Mouse (Mus musculus) adrenal gland, postnatal 0 days (tissue): ENCODE measurements around the gene H2-Oa. TPM values are rescaled to one million over a fixed set of nuclear protein-coding genes. Genes with fewer than 3 reads are reported as not detected.

ENCODE experiments used
- polyA plus RNA-seq: library from polyadenylated mRNA; unstranded; fragments of >200 nt; fragmentation: Nextera tagmentation; extraction: Ambion mirVana; gene quantifications from 2 replicates; pipeline ENCODE4 v1.2.1, GENCODE M21; 2015

H2-Oa gene
- 0.25 TPM in 1 of 2 replicates, not detected in the other for polyA plus RNA-seq

DNA sequence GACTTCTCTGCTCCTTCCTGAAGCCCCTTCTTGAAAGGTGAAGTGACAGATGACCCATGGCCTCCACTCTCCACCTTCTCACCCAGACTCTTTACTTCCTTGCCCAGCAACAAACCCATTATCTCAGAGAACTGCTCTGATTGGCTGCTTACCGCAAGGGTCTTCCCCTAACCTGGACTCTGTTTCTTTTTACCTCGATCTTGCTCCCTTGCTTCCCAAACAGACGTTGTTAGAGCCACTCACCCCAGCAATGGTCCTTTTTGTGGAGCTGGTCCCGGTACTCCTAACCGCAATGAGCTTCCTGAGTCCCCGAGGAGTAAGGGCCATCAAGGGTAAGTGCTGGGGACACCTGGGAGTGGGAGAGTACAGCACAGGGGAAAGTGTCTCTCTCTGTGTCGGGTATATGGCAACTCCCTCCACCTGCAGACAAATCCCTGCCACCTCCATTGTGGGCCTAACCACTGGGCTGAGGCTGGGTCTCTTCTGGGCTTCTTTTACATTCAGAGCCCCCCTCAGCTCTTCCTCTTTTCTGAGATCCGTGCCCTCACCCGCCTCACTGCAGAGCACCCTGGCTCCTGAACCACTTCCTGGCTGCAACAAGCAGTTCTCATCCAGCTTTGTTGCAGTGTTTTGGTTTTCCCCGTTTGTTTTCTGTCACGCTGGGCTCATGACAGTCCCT is at the start of gene H2-Oa:
TSS of gene H2-Oa (plus strand) at position 144 of the 679 bp plus-strand sequence.

DNA sequence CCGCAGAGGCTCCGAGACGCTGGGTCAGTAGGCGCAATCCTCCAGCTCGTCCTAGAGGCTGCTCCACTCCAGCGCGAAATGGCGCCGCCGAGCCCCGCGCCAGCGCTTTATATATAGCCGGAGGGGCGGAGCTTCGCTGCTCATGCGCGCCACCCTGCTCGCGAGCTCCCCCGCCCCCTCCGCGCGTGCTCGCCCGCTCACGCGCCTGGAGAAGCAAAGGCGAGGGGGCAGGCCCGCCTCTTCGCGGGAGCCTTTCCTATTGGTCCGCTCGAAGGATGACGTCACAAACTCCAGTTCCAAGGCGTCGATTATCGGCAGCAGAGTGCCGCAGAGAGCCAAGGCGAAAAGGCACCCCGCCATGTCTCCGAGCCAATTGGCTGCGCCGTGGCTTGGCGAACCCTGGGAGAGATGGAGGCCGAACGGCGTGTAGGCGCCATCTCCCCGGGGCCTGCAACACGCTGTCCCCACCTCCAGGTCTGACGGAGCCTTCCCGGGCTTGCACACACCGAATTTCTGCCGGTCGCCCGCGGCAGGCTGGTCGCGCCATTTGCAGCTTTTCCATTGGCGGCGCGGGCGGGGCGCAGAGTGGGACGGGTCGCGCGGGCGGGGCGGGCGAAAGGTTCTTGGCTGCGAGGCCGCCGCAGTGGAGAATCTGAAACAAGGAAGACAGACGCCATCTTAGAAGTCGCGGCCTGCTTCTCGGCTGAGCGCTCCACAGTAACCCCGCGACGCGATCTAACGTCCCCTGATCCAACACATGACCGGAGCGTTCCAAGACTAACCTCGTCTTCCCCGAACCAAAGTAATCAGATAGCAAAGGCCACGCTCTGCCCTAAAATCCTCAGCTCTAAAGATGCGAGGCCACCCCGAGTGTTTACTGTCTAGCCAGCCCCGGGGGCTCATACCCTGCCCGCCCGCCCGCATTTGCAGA is 27.4 kb downstream of the H2-Oa start, which contains the start of gene H2-DMa:
TSS of gene H2-DMa (plus strand) at position 293 of the 931 bp plus-strand sequence.

DNA sequence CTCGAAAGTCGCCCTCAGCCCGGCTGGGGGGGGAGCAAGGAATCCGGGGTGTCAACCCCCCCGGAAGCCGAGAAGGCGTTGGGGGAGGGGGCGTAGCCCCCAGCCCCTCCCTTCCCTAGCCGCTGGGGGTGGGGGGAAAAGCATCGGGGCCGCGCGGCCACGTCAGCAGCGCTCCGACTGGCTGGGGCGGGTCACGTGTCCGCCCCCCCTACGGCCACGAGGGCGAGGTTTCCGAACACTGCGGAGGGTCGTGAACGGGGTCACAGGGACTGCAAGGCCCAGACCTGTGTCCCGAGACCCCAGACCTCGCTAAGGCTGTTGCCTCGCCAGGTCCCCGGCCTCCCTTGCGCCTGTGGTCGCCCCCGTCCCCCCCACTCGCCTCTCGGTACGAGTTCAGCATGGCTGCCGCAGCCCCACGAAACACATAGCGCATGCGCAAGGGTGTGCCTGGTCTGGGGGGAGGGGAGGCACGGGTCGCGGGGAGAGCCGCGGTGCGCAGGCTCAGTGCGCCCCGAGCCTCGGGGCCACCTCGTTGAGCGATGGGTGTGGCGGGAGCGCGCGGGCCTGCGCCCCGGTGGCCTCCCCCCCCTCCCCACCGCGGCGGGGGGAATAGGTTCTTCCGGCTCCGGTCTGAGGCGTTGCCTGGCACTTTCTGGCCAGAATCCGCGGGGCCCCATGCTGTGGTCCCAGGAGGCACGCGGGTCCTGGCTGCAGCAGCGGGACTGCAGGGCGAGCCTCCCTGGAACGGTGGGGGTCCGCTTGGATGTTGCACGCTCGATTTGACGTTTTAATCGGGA is 30.2 kb downstream of the H2-Oa start, which contains the start of gene Brd2:
TSS of gene Brd2 (minus strand) at position 447 of the 797 bp plus-strand sequence.

DNA sequence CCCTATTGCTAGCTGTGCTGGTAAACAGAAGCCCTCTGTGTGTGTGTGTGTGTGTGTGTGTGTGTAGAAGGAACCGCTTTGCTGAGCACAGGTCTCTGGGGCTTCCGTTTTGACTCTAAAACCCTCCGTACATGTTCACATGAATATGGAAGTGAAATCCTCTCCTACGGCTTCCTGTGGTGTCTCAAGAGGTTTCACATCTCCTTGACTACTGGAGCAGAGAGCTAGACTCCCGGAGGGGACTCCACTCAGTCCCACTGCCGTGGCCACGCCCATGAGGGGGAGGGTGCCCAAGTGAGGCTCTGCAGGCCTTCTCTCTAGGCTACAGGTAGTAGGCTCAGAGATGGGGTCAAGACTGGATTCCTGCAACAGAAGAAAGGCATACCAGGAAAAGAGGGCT is 50.9 kb downstream of the H2-Oa start, which contains the start of gene H2-DMb2:
TSS of gene H2-DMb2 (plus strand) at position 275 of the 400 bp plus-strand sequence.

Other genes starting within 250 kb of the H2-Oa start
- 89.3 and 138 TPM in 2 replicates for gene Cd320, start 249.2 kb upstream of the H2-Oa start, polyA plus RNA-seq
- not detected in 2 replicates for gene Gm7029, start 218.5 kb upstream of the H2-Oa start, polyA plus RNA-seq
- gene Kifc1, start 201.7 kb upstream of the H2-Oa start, polyA plus RNA-seq: 2.3 and 3.1 TPM in 2 replicates
- gene Platr17, start 187.2 kb upstream of the H2-Oa start, polyA plus RNA-seq: 0.27 TPM in 1 of 2 replicates, not detected in the other
- 23.8 and 32.1 TPM in 2 replicates for gene Daxx, start 182.9 kb upstream of the H2-Oa start, polyA plus RNA-seq
- 72.5 and 91.8 TPM in 2 replicates for gene Tapbp, start 176.4 kb upstream of the H2-Oa start, polyA plus RNA-seq
- gene Zbtb22, start 176.4 kb upstream of the H2-Oa start, polyA plus RNA-seq: 14.6 and 16.5 TPM in 2 replicates
- 20.0 and 32.4 TPM in 2 replicates for gene Rgl2, start 162.8 kb upstream of the H2-Oa start, polyA plus RNA-seq
- 108 and 142 TPM in 2 replicates for gene Pfdn6, start 152.0 kb upstream of the H2-Oa start, polyA plus RNA-seq
- 17.5 and 21.3 TPM in 2 replicates for gene Wdr46, start 151.7 kb upstream of the H2-Oa start, polyA plus RNA-seq
- gene B3galt4, start 140.9 kb upstream of the H2-Oa start, polyA plus RNA-seq: 7.6 and 8.1 TPM in 2 replicates
- 28.4 and 40.1 TPM in 2 replicates for gene Vps52, start 136.5 kb upstream of the H2-Oa start, polyA plus RNA-seq
- 2,003 and 3,084 TPM in 2 replicates for gene Rps18, start 136.3 kb upstream of the H2-Oa start, polyA plus RNA-seq
- gene H2-K1, start 92.0 kb upstream of the H2-Oa start, polyA plus RNA-seq: 146 and 274 TPM in 2 replicates
- 22.3 and 29.6 TPM in 2 replicates for gene Ring1, start 67.7 kb upstream of the H2-Oa start, polyA plus RNA-seq
- gene H2-Ke6, start 64.3 kb upstream of the H2-Oa start, polyA plus RNA-seq: 105 and 163 TPM in 2 replicates
- gene Slc39a7, start 60.7 kb upstream of the H2-Oa start, polyA plus RNA-seq: 99.2 and 160 TPM in 2 replicates
- gene Rxrb, start 60.5 kb upstream of the H2-Oa start, polyA plus RNA-seq: 33.2 and 38.4 TPM in 2 replicates
- gene Col11a2, start 52.9 kb upstream of the H2-Oa start, polyA plus RNA-seq: 0.25 and 0.80 TPM in 2 replicates
- gene H2-DMa, start 27.2 kb downstream of the H2-Oa start, polyA plus RNA-seq: 10.2 and 13.7 TPM in 2 replicates
- gene Brd2, start 30.3 kb downstream of the H2-Oa start, polyA plus RNA-seq: 69.4 and 71.0 TPM in 2 replicates
- 0.44 and 0.97 TPM in 2 replicates for gene H2-DMb2, start 51.0 kb downstream of the H2-Oa start, polyA plus RNA-seq
- 1.9 and 2.3 TPM in 2 replicates for gene H2-DMb1, start 60.7 kb downstream of the H2-Oa start, polyA plus RNA-seq
- 8.0 and 13.6 TPM in 2 replicates for gene Tap1, start 95.2 kb downstream of the H2-Oa start, polyA plus RNA-seq
- 16.0 and 17.9 TPM in 2 replicates for gene Psmb9, start 95.4 kb downstream of the H2-Oa start, polyA plus RNA-seq
- gene Psmb8, start 105.4 kb downstream of the H2-Oa start, polyA plus RNA-seq: 43.3 and 45.2 TPM in 2 replicates
- gene Tap2, start 111.2 kb downstream of the H2-Oa start, polyA plus RNA-seq: 10.7 and 23.8 TPM in 2 replicates
- gene H2-Ob, start 146.6 kb downstream of the H2-Oa start, polyA plus RNA-seq: 0.16 and 0.21 TPM in 2 replicates
- 8.1 and 12.1 TPM in 2 replicates for gene H2-Ab1, start 165.3 kb downstream of the H2-Oa start, polyA plus RNA-seq
- 5.4 and 5.7 TPM in 2 replicates for gene H2-Aa, start 195.5 kb downstream of the H2-Oa start, polyA plus RNA-seq
- 4.8 and 6.7 TPM in 2 replicates for gene H2-Eb1, start 213.5 kb downstream of the H2-Oa start, polyA plus RNA-seq
- not detected in 2 replicates for gene H2-Eb2, start 233.3 kb downstream of the H2-Oa start, polyA plus RNA-seq